Mouse (Mus musculus) adrenal gland, postnatal 4 days (tissue): ENCODE results near the gene Itga7. TPM values are rescaled to one million over a fixed set of nuclear protein-coding genes. Genes with fewer than 3 reads are reported as not detected.
"Not testable (repeated sequence)": the region's sequence is repeated elsewhere in the genome, so short reads cannot be mapped to it uniquely, and the experiment has no call there.

Source experiments
- DNase-seq, 2 experiments: peaks; one replicate each; pipeline ENCODE4 v3.0.0; 2021 to 2022; ENCODE audit warnings: low spot score in 2 of 2, mixed read lengths in 2 of 2
- total RNA-seq, 2 experiments: library from RNA; stranded (reverse); gene quantifications; 2 replicates each; pipeline ENCODE4 v1.2.3; 2021

Gene Itga7
- total RNA-seq, 2 experiments from 2014 or later, result 13.9 to 17.2 TPM

DNA sequence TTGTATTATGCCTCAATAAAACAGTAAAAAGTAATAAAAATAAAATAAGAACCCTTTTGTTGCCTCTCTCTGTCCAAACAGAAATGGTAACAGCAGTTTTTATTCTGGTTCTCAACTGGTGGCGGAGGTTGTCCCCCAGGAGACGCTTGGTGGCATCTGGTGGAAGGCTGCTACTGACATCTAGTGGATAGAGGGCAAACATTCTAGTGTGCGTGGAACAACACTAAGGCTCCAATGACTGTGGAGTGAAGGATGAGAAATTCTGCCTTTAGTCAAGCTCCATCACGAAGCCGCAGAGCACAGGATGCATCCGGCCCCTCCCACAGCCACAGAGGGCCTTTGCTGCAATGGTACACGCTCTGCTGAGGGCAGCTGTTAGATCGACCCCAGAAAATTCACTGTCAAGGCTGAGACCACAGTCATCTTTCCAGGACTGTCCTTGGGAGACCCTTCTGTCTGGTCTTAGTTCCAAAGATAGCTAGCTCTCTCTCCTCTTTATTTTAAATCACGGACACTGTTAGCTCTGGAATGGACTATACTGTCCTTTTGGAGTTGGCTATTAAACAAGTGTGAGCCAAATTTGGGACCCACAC, 44.0 kb downstream of the Itga7 start:
- DNase-seq, result no peak

DNA sequence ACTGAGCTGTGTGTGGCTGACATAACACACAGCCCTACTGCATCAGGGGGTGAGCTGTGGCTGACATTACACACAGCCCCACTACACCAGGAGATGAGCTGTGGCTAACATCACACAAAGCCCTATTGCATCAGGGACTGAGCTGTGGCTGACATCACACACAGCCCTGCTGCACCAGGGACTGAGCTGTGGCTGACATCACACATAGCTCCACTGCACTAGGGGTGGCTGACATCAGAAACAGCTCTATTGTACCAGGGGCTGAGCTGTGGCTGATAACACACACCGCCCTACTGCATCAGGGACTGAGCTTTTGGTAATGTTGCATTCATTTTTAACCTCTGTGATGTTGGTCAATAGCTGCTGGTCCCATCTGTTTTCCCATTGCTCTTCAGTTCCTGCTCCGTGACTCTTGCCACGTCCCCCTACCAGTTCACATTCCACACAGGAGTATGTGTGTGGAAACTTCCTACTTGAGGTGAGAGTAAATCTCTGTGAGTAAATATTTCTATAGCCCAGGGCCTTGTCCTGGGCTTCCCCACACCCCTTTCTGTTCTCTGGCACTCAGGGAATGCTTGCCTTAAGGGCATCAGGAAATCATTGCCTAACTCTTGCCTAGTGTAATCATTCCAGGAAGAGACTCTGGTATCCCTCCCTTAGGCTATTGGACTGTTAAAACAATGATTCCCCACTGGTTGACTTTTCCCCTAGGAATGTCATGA, 47.2 kb downstream of the Itga7 start:
- DNase-seq, result no peak

DNA sequence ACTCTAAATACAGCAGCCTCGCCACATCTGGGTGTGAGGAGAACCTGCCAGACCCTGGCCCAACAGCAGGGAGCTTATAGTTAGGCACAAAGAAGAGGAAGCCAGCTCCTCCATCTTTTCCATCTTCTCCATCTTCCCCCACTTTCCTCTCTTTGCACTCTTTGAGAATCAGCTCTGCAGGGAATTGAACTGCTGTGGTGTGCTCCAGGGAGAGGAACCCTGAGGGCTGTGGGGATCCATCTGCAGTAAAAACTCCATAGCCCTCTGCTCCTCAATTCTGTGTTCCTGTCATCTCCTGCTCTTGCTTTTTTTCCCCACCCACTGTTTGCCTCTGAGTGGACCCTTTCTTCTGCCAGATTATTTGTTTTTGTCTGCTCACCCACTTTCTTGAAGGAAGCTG, 55.5 kb downstream of the Itga7 start, which contains the start of gene Olfr9:
TSS of gene Olfr9 (plus strand) at position 301 of the 400 bp plus-strand sequence.
- DNase-seq, result not testable (repeated sequence)

DNA sequence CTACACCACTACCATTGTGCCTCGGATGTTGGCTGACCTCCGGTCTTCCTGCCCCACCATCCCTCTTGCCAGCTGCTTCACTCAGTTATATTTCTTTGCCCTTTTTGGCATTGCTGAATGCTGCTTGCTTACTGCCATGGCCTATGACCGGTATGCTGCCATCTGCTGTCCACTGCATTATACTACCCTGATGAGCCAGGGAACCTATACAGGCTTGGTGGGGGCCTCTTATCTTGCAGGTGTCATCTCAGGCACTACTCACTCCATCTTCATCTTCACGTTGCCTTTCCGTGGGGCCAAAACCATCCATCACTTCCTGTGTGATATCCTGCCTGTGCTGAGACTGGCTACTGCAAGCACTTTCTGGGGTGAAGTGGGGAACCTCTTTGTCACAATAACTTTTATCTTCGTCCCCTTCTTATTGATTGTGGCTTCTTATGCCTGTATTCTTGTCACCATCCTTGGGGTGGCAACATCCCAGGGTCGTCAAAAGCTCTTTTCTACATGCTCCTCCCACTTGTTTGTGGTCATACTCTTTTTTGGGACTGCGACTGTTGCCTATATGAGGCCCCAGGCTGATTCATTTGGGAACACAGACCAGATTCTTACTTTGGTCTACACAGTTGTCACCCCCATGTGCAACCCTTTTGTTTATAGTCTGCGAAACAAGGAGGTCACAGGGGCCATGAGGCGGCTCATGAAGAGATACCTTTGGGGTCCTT, 56.7 kb downstream of the Itga7 start:
- not testable (repeated sequence) for DNase-seq

DNA sequence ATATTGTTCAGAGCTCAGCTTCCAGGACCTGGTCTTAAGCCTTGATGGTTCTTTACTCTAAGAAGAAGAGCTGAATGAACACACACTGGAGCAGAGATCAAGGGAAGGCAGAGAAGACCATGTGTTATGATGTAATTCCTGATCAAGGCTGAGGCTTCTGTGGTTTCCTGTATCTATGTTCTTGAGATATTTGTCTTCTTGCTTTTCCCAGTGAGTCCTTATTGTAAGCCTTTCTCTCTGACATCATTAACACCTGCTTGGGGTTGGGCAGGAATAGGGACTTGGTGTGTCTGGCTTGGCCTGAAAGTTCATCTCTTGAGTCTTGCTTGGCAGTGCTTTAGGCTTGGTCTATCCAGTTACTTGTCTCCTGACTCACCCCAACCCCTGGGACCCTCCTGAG, 57.4 kb downstream of the Itga7 start:
- no peak for DNase-seq

DNA sequence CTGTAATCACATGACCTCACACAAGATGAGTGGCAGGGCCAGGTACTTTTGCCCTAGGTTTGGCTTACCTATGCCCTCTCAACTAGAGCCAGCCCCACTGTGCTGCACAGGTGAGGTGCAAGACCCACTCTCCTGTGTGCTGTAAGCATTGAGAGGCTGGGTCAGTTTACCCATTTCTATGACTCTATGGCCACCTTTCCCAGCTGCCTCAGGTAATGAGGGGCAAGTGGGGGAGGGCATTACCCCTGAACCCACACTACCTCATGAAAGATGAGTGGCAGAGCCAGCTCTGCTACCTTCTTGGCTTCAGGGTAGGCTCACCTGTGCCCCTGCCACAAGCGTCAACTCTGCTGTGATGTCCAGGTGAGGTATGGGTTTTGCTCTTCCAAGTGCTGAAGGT, 62.2 kb downstream of the Itga7 start:
- no peak for DNase-seq

DNA sequence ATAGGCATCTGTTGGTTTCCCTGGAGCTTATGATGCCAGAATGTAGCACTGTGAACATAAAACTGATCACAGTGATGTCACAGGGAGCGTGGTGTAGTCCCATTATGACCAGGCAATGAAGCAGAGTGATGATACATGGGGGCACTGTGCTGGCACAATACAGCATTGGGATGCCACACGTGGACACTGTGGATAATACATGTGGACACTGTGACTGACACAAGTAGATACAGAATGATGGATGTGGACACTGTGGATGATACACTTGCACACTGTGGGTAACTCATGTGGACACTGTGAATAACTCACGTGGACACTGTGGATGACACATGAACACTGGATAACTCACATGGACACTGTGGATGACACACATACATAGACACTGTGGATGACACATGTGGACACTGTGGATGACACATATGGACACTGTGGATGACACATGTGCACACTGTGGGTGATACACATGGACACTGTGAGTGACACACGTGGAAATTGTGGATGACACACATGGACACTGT, 63.0 kb downstream of the Itga7 start:
- DNase-seq, result no peak

DNA sequence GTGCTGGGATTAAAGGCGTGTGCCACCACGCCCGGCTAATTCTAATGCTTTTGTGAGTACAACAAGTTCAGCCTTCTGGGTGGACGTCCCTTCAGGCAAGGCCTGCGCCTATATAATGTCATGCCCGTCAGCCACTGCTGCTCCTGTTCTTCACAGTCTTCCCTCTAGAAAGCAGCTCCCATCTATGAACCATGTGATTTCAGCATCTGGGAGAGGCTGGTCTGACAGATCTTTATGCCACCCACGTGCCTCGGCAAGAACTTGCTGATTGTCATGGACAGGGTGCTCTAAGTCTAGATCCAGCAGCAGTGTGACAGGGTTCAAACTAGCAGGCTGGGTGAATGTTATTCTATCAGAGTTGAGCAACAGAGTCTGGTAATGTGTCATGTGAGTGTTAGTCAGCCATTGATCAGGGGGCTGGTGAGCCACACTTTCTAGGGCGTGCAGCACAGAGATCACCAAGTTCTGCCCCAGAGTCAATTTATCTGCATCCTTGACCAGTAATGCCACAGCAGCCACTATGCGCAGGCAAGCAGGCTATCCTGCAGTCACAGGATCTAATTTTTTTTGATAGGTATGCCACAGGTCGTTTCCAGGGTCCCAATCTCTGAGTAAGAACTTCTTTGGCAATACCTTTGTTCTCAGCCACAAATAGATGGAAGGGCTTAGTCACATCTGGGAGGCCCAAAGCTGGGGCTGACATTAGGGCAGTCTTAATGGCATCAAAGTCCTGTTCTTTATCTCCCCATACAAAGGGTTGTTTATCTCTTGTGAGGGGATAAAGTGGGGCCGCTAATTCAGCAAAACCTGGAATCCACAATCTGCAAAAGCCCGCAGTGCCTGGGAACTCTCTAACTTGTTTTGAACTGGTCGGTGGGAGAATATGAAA, 70.7 kb downstream of the Itga7 start:
- DNase-seq, result no peak

Other genes with a start within 250 kb of the Itga7 start
- gene Rab5b, start 237.6 kb upstream of the Itga7 start, total RNA-seq, result 100 to 1,000 TPM; 113 to 115 TPM
- gene Pmel, start 229.6 kb upstream of the Itga7 start, total RNA-seq, result 1 to 10 TPM; 2.0 to 2.6 TPM
- 10 to 100 TPM; 46.8 to 50.3 TPM for gene Cdk2, start 228.8 kb upstream of the Itga7 start, total RNA-seq
- gene Dgka, start 189.0 kb upstream of the Itga7 start, total RNA-seq, result 10 to 100 TPM; 10.9 to 11.8 TPM
- 10 to 100 TPM; 39.7 to 40.1 TPM for gene Pym1, start 185.9 kb upstream of the Itga7 start, total RNA-seq
- gene Mmp19, start 142.9 kb upstream of the Itga7 start, total RNA-seq, result 10 to 100 TPM; 23.8 to 29.2 TPM
- gene Dnajc14, start 129.8 kb upstream of the Itga7 start, total RNA-seq, result 10 to 100 TPM; 76.6 to 80.8 TPM
- gene Tmem198b, start 129.4 kb upstream of the Itga7 start, total RNA-seq, result 10 to 100 TPM; 18.0 to 19.5 TPM
- 10 to 100 TPM; 52.2 to 64.4 TPM for gene Sarnp, start 116.5 kb upstream of the Itga7 start, total RNA-seq
- 10 to 100 TPM; 31.6 to 32.4 TPM for gene Ormdl2, start 112.2 kb upstream of the Itga7 start, total RNA-seq
- 1 to 10 TPM; 5.1 to 8.9 TPM for gene Gdf11, start 42.1 kb upstream of the Itga7 start, total RNA-seq
- gene Cd63, start 32.8 kb upstream of the Itga7 start, total RNA-seq, result 100 to 1,000 TPM; 304 to 317 TPM
- 10 to 100 TPM; 13.5 to 24.2 TPM for gene Rdh5, start 10.9 kb upstream of the Itga7 start, total RNA-seq
- 100 to 1,000 TPM; 158 to 168 TPM for gene Bloc1s1, start 9.8 kb upstream of the Itga7 start, total RNA-seq
- gene Mettl7b, start 27.2 kb downstream of the Itga7 start, total RNA-seq, result 10 to 100 TPM in 1 of 2 experiments, 1 to 10 TPM in 1; 5.4 to 10.0 TPM
- gene Olfr9, start 55.6 kb downstream of the Itga7 start, total RNA-seq, result not detected
- not detected for gene Olfr763, start 77.0 kb downstream of the Itga7 start, total RNA-seq
- gene Olfr764-ps1, start 106.1 kb downstream of the Itga7 start, total RNA-seq, result not detected
- not detected for gene Olfr765, start 116.2 kb downstream of the Itga7 start, total RNA-seq
- not detected for gene Olfr766-ps1, start 135.2 kb downstream of the Itga7 start, total RNA-seq
- not detected for gene Olfr767, start 149.1 kb downstream of the Itga7 start, total RNA-seq
- gene Olfr768, start 165.6 kb downstream of the Itga7 start, total RNA-seq, result not detected
- gene Olfr769, start 184.0 kb downstream of the Itga7 start, total RNA-seq, result not detected
- not detected for gene Olfr770, start 205.2 kb downstream of the Itga7 start, total RNA-seq
- not detected for gene Olfr771, start 230.9 kb downstream of the Itga7 start, total RNA-seq
- not detected for gene Olfr772, start 244.1 kb downstream of the Itga7 start, total RNA-seq